Comparison of ENCODE assay signal across 13 mouse cellular contexts in genomic region chr16:24897641-24898040, GRCm38 (mm10).
"Had no signal": no experiment of that assay in that cellular context is flagged by ENCODE, and none has a peak within 500 bp of the region (broad histone marks: within the 10 kb centered on the region; RNA-seq: fewer than 3 reads in every experiment).

No protein-coding gene starts in this region.

- H3K27me3 ChIP-seq: liver, embryonic 13.5 days; midbrain, embryonic 13.5 days; neural tube, embryonic 15.5 days had no signal

- H3K9me3 ChIP-seq: limb, embryonic 10.5 days; liver, embryonic 13.5 days; midbrain, embryonic 13.5 days; neural tube, embryonic 15.5 days had no signal

- H3K36me3 ChIP-seq: limb, embryonic 10.5 days; liver, embryonic 13.5 days; midbrain, embryonic 13.5 days; neural tube, embryonic 15.5 days had no signal

- H3K4me1 ChIP-seq: neural tube, embryonic 15.5 days had no signal

- DNase-seq: kidney, adult 18-20 months; kidney, postnatal 10 days; kidney, postnatal 4 days; liver, embryonic 13.5 days; liver, postnatal 0 days; thymus, adult 2 months; thymus, postnatal 25 days had no signal

- ATAC-seq: inflammation-experienced regulatory T-cells, adult 6 months; liver, postnatal 0 days; midbrain, embryonic 13.5 days had no signal

- H3K4me3 ChIP-seq: layer of hippocampus, adult 2 months; limb, embryonic 10.5 days; liver, embryonic 13.5 days; midbrain, embryonic 13.5 days; myocyte; neural tube, embryonic 15.5 days had no signal

- H3K9ac ChIP-seq: liver, embryonic 13.5 days; liver, postnatal 0 days; midbrain, embryonic 13.5 days; neural tube, embryonic 15.5 days had no signal

- H3K27ac ChIP-seq: layer of hippocampus, adult 2 months; limb, embryonic 10.5 days; liver, embryonic 13.5 days; midbrain, embryonic 13.5 days; neural tube, embryonic 15.5 days had no signal

- H3K4me2 ChIP-seq: liver, embryonic 13.5 days; midbrain, embryonic 13.5 days; neural tube, embryonic 15.5 days had no signal
